Mouse (Mus musculus): ENCODE results near the gene BC055324.
"Not testable (repeated sequence)": the region's sequence is repeated elsewhere in the genome, so short reads cannot be mapped to it uniquely, and the experiment has no call there.

BC055324 gene

DNA sequence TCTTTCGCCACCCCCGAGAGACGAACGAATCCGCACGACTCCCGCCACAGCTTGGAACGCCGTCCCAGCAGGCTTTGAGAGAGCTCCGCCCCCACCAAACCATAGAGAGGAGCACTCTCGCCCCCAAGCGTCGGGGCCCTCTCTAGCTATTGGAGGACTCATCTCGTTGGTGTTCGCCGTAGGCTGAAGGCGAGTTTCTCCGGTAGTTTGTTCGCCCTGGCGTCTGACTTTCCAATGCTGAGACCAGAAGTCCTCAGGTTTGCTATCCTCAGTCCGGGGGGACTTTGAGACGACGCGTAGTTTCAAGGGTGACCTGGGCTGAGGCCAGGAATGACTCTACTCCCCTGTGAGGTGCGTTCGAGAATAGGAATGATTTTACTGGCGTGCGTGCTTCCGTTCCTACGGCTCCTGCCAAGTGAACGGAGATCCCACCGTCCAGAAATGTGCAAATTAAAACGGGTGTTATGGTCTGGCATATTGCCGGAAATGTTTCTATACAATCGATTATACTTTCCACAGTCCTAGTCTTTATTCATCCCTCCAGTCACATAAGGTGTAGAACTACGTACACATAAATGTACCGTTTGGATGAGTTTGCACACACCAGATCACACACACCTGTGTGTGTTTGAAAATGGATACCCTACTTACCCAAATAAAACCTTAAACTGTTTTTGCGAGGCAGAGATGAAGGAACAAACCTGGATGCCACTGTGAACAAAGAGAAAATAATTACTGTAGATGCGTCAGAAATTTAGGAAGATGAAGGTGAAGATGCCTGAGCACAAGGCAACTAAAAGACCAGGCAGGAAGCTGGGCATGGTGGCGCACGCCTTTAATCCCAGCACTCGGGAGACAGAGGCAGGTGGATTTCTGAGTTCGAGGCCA is at the start of gene BC055324, which contains the start of gene Mettl18:
TSS of gene BC055324 (minus strand) at position 76 of the 888 bp plus-strand sequence.
TSS of gene Mettl18 (plus strand) at position 169 of the 888 bp plus-strand sequence.
- peak; percentile 92 for DNase-seq

DNA sequence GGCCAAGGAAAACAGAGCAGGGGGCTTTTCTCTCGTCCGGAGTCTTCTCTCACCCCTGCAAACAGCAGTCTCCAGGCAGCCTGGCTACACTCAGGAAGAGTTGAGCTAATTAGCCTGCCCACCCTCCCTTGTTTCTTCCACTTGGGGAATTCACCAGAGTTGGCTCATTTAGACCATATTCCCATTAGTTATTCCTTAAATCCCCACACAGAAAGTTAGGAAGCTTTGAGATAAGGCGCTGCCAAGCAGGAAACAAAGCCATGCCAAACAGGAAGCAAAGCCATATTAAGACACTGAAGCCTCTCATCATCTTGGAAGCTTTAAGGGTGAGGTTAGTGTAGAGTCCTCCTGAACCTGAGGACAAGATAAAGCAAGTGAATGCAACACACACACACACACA is 49.0 kb upstream of the BC055324 start:
- DNase-seq: peak; percentile 65

- DNase-seq: no peak
Observed at GRCm38 (mm10) chr1:164040385-164041135, 46.0 kb upstream of the BC055324 start.

DNA sequence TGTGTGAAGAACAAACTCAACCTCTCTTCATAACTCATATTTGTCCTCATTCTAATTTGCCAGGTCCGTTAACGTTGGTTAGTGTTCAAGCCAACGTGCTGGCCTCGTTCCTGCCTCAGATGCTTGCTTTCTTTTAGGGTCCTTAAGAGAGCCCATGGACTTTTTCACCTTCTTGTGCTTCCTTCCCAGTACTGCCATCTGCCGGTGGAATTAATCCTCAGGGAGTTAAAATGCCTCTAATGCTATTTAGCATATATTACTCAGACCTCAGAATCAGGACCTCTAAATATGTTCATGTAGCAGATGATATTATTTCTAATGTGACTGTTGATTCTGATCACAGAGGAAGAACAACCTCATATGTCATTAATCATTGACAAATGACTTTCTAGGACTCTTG is 32.8 kb upstream of the BC055324 start:
- no peak for DNase-seq

DNA sequence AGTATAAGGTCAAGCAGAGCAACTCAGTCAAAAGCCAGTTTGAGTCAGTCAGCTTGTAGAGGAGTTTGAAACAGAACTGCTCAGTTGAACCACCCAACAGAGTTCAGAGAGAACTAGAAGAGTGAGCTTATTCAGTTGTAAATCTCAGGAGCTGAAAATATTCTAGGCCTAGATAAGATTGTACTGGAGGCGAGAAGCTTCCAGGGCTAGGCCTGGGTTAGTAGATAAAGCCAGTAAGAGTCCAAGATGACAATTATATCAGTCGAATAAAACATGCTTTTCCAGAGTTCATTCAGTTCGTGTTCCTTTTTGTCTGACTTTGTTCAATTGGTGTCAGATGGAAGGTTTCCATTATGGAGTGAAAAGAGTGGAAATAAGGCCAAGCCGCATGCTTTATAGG is 31.1 kb upstream of the BC055324 start:
- no peak for DNase-seq

- not testable (repeated sequence) for DNase-seq
Observed at GRCm38 (mm10) chr1:164022106-164022505, 27.5 kb upstream of the BC055324 start.

DNA sequence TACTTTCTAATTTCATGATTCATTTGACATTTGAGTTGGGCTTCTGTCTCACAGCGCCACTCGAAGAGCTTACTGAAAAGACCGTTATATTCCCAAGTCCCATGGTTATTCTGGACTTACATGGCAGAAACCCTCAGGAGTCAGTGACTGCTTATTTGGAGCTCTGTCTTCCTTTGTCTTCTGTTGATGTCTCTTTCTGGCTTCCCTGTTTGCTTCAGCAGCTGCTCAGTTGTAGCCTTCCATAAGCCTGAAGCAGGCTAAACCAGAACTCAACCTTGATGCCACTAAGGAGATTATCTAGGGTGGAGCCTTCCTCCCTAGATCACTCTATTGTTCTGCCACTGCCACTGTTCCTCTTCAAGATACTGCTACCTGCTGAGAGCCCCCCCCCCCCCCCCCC is 26.1 kb upstream of the BC055324 start:
- DNase-seq: not testable (repeated sequence)

DNA sequence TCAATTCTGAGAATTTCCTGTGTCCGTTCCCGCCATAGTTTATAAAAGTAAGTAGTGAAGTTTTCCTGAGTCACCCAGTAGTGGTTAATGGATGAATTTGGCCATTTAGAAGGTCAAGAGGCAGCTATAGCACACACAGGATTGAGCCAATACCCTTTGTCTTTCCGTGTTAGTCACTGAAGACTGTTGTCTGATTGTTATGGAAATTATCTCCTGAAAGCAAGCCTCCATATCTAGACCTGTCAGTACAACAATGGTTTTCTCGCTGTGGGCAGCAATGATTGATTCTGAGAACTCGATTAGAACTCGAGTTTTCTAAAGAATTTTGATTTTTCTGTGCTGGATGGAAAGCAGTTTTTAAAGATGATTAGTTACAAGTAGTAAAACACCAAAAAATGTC is 25.2 kb upstream of the BC055324 start:
- no peak for DNase-seq

GRCm38 (mm10) chr1:164018221-164018896 is 23.8 kb upstream of the BC055324 start:
- DNase-seq: no peak

- DNase-seq: no peak
Observed at GRCm38 (mm10) chr1:164014616-164015015, 20.0 kb upstream of the BC055324 start.

DNA sequence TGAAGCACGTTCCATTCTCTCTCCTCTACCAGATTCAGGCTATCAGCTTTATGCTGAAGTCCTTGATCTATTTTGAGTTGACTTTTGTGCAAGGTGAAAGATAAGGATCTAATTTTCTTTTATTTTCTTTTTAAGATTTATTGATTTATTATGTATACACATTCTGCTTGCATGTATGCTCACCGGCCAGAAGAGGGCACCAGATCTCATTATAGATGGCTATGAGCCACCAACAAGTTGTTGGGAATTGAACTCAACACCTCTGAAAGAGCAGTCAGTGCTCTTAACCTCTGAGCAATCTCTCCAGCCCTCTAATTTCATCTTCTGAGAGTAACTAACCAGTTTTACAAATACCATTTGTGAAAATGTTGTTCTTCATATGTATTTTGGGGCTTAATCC is 14.6 kb upstream of the BC055324 start:
- DNase-seq: peak; percentile 11

DNA sequence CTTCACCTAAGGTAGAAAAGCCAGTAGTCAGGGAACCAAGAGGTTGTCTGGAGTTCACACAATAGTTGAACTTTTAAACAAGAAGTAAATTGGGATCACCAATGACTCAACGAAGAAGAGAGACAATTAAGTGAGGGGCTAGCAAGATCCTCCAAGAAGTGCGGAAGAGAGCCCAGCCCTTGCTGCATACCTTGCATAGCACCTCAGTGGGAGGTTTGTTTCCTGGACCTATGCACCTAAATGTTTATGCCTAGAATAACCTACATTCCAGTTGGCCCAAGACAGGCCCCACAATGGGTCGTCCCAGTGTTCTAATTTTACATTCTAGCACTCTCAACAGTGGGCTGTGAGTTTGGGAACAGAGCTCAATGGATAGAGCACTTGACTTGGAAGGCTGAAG is 9.7 kb upstream of the BC055324 start:
- no peak for DNase-seq

- DNase-seq: no peak
Observed at GRCm38 (mm10) chr1:164001831-164002452, 7.3 kb upstream of the BC055324 start.

DNA sequence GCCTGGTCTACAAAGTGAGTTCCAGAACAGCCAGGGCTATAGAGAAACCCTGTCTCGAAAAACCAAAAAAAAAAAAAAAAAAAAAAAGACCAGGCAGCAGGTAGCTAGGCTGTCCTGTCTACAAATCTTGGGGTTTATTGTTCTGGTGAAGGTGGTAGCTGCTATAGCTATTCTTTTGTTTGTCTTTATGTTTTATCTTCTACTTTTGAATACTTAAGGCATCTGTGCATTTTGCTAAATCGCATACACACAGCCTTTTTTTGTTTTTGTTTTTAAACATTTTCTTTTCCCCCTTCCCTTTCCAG is 965 bp upstream of the BC055324 start:
- DNase-seq: no peak

DNA sequence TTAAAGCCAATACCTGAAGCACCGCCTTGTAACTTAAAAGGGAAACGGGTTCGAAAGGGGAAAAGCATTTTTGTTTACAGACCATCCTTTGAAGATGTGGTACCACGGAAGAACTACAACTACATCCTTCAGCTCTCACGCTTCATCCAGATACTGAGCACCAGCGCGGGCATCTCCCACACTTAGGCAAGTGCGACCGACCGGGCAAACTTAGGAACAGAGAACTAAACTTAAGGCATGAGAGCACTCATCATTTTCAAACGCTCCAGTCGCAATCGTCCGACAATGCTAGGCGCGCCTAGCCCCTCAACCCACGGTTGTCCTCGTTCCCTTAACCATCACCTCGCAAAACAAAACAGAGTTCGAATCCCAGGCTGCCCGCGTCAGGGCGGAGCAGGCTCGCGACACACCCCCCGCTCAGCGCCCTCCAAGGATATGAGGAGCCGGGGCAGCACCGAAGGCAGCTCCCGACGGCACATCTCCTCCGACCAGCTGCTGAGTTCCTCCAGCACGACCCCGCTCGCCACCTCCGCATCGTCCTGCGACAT is 349 bp downstream of the BC055324 start:
- DNase-seq: no peak

DNA sequence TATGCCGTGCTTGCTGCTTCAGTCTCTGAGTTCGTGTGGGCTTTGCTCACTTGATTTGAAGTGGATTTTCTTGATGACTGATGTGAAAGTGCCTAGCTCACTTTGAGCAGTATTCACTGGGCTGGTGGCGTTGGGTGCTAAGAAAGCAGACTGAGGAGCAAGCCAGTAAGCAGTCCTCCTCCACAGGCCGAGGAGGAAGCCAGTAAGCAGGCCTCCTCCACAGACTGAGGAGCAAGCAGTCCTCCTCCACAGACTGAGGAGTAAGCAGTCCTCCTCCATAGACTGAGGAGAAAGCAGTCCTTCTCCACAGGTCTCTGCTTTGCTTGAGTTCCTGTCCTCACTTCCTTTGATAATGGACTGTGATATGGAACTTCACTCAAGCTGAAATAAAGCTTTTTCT is 2.2 kb downstream of the BC055324 start:
- DNase-seq: no peak

DNA sequence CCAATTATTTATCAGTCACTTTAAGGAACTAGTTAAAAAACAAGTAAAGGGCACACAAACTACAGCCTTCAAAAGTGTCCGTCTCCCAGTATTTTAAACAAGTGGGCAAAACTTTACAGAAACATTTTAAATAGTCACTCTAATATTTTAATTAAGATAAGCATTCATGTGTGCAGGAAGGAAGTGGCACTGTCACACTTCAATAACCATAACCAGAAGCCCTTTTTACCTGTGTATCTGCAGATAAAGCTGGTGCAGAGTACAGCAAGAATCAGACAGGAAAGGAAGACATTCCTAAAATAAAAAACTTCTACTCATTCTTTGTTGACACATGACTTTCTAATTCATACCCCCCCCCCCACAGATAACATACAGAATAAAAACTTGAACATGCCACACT is 18.1 kb downstream of the BC055324 start:
- DNase-seq: no peak

DNA sequence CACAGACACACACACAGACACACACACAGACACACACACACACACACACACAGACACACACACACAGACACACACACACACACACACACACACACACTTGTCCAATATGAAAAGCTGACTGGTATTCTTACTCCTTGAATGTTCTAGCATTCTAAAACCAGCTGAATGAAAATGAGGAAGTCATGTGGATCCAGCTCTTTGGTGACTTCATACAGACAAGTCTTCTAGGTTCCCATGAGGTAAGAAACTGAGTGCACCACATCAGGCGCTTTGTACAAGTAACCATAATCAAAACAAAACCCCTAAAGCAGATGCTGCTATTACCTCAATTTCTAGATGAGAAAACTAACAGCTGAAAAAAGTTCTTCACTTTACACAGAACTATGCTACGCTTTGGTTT is 19.5 kb downstream of the BC055324 start:
- DNase-seq: no peak

GRCm38 (mm10) chr1:163974471-163974870 is 20.1 kb downstream of the BC055324 start:
- no peak for DNase-seq

DNA sequence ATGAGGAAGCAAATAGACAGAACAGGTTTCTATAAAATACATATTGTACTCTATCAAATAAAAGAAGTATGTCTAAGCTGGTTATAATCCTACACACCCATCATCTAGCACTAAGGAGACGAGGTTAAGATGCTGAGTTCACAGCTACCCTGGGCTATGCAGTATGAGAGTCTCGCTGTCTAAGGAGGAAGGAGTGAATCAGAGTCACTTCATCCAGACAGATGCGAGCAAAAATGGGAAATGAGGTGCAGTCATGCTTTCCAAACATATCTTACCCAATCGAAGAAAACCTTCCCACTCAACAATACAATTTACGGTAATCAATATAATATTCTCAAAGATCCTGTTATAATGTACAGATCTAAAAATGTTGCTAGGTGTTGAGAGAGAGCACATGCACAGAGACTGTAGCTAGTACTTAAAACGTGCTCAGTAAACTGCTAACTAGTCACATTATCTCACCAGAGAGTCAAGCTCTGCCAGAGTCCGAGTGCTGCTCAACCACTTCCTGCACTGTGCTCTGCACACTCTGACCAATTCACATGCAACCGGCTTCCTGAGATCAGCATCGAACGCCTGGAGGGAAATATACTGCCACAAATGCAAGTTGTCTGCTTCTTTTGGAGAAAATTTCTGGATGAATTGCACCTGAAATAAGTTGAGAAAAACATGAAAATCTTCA is 30.4 kb downstream of the BC055324 start:
- DNase-seq: no peak

GRCm38 (mm10) chr1:163958036-163958435 is 36.6 kb downstream of the BC055324 start:
- DNase-seq: no peak

DNA sequence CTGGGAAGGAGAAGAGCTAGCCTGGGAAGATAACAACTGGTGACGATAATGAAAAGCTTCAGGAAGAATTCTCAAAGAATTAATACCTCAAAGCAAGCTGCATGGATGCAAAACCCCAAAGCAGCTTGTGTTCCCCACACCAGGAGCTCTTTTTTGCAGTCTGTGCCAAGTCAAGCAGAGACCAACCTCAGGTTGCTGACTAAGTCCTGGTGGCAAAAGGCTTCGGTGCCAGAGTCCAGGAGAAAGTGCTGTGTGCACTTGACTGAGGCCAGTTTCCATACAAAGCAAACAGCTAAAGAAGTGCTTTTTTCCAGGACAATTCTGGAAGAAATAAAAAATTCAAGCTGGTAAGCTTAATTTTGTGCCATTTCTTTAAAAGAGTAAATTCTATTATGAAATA is 41.2 kb downstream of the BC055324 start:
- peak; percentile 39 for DNase-seq
